Mouse (Mus musculus): ENCODE measurements at regions not wholly inside any gene's neighbourhood (a gene's known extent, or its start where the extent isn't known, plus 50 kb on each side); places are given as distances from the start of the nearest gene placed in this dataset.

DNA sequence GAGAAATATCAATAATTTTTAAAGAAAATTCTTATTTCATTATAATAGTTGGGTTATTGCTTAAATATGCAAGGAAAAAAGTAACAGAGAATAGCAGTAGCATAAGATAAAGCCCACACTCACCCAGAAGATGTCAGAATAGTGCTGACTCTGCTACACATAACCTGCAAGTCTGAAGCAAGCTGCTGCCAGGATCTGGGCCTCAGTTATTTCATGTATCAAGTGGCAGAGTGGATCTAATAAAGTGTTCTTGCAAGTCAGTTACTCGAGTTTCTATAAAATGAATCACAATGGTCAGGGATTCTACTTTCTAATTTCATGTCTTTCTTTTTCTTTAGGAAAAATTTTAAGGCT is 466.2 kb downstream of the Klhl13 start:
- no peak overlapping the region for H3K4me3 ChIP-seq
- no peaks in the 10 kb centered on the region for H3K9me3 ChIP-seq (replicated peaks)
- no peak overlapping the region for H3K9ac ChIP-seq
- ATAC-seq: peak; percentile 55; the same call in 1 of the 2 replicates
- H3K4me2 ChIP-seq: no peak overlapping the region
- H3K27me3 ChIP-seq: no peaks in the 10 kb centered on the region
- no peaks in the 10 kb centered on the region for H3K4me1 ChIP-seq
- 28% methylated on average over 1 of the region's 1 CpGs for WGBS
- no peaks in the 10 kb centered on the region for H3K36me3 ChIP-seq (ENCODE audit: poor library complexity, severe bottlenecking)
- H3K27ac ChIP-seq: no peak overlapping the region; the same call in 1 of the 2 replicates

DNA sequence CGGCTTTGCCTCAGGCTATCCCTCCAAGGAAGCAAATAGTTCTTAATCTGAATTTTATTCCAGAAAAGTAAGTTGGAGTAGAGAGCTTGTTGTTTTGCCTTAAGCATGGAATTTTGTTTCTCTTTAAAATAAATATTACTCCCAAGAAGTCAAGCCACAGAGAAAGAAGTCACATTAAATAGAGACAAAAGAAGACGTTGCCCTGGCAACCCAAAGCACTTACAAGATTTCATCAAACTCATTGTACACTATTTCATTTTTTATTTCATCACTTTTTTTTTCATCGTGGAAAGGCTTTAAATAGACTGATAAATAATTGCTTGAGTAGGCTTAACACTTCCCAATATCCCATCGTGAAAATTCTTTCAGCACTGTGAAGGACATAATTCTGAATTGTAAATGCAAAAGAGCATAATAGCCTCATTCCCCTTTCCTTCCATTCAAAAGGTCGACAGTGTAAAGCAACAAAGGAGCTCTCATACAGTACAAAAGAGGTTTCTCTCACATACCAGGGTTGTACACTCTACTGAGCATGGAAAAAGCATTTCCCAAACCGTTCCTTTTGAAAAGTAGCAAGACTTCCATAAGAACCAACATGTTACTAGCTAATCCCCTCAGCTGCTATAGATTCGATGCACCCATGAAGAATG is 466.7 kb downstream of the Klhl13 start:
- ATAC-seq: peak; percentile 93
- Histone ChIP-seq H3K36me3 (ENCODE audit: poor library complexity, severe bottlenecking) (no peaks in the 10 kb centered on the region), H3K4me1 (no peaks in the 10 kb centered on the region), H3K27me3 (no peaks in the 10 kb centered on the region), H3K27ac (no peak overlapping the region; the same call in 1 of the 2 replicates), H3K4me3 (no peak overlapping the region), H3K9ac (no peak overlapping the region), H3K9me3 (replicated peaks) (no peaks in the 10 kb centered on the region), H3K4me2 (no peak overlapping the region)
- WGBS: 22% methylated on average over 7 of the region's 7 CpGs

DNA sequence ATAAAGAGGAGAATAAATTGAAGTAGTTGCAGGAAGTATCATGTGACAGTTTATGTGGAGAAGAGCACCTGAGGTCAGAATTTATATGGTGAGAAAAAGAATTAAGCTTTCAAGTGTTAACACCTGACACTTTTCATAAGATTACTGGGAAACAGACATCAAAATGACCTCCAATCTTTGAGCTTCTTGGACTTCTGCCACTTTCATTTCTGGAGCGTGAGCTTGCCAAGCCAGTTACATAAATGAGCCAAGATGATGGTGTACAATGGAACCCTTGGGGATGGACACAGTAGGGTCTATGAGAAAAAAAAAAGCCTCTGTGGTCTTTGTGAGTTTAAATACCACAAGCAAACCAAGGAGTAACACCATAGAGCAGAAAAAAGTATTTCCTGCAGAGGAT is 495.1 kb downstream of the Klhl13 start:
- 67% methylated on average over 1 of the region's 1 CpGs for WGBS
- Histone ChIP-seq H3K27ac (no peak overlapping the region), H3K4me3 (no peak overlapping the region), H3K4me1 (no peaks in the 10 kb centered on the region), H3K36me3 (ENCODE audit: poor library complexity, severe bottlenecking) (no peaks in the 10 kb centered on the region), H3K4me2 (no peak overlapping the region), H3K9ac (no peak overlapping the region), H3K9me3 (replicated peaks) (no peaks in the 10 kb centered on the region), H3K27me3 (no peaks in the 10 kb centered on the region)
- ATAC-seq: no peak

DNA sequence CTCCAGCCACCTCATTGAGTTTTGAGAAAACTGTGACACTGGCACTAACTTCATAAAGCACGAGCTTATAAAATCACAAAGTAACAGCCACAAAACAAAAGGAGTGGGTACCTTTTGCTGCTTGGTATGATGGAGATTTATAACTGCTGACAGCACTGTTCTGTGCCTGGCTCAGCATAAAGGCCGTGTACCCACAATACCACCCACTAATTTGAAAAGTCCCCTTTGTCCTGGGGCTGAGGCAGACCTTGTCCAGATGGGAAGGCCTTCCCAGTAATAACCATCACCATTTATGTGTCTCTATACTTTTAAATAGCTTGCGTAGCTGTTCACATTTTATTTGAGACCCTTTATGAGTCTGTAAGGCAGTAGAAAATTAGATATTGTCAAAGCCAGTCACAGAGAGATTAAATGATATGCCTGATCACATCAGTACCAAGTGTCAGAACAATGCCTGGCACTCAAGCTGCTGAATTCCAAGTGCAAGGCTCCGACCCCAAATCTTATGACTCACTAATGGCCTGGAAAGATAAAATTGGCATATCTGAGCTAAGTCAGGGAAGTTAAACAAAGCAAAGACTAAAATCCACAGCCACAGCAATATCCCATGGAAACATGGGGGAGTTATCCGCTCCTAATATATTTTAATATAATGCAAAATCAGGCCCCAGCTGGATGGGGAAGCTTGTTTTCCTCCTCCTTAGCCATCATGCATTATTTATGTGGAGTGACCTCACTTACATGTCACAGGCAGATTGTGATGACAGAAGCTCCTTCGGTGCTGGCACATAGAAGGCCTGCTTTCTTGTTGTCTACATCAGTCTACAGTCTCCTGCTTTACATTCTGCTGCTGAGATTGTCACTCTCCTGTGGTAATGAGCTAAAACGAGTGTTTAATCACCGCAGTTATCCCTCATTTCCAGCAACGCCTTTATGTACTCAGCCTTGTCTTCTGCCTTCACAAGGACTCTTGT is 515.1 kb downstream of the Klhl13 start:
- Histone ChIP-seq H3K9me3 (replicated peaks) (no peaks in the 10 kb centered on the region), H3K4me3 (no peak overlapping the region), H3K27ac (peak overlapping the region; percentile 81), H3K4me2 (no peak overlapping the region), H3K36me3 (ENCODE audit: poor library complexity, severe bottlenecking) (no peaks in the 10 kb centered on the region), H3K4me1 (0 out of 2 replicates have a peak, but pooled peaks cover 2% of the 10 kb centered on the region), H3K27me3 (no peaks in the 10 kb centered on the region), H3K9ac (no peak overlapping the region)
- 25% methylated on average over 9 of the region's 9 CpGs for WGBS
- peak; percentile 96 for ATAC-seq

DNA sequence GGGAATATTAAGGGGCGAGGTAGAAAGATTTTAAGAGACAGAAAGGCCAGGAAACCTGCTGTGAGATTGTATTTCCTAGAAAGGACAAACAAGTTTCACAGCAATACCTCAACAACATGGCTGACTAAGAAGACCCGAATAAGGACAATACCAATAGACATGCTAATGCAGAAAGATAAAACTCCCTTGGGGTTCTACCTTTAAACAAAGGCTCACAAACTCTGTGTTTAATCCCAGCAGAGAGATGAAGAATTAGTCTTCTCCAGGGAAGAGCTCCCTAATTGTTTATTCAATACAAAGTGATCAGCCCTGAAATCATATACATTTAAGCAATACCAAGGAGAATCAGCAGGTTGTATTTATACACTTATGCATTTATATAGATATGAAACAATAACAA is 516.1 kb downstream of the Klhl13 start:
- H3K9me3 ChIP-seq (replicated peaks): no peaks in the 10 kb centered on the region
- H3K27me3 ChIP-seq: no peaks in the 10 kb centered on the region
- 32% methylated on average over 2 of the region's 2 CpGs for WGBS
- no peaks in the 10 kb centered on the region for H3K36me3 ChIP-seq (ENCODE audit: poor library complexity, severe bottlenecking)
- H3K27ac ChIP-seq: 0 out of 2 replicates have a peak overlapping the region, but pooled peaks have one; percentile 8
- no peak overlapping the region for H3K4me3 ChIP-seq
- H3K9ac ChIP-seq: no peak overlapping the region
- no peak for ATAC-seq
- H3K4me1 ChIP-seq: 0 out of 2 replicates have a peak, but pooled peaks cover 2% of the 10 kb centered on the region
- no peak overlapping the region for H3K4me2 ChIP-seq

DNA sequence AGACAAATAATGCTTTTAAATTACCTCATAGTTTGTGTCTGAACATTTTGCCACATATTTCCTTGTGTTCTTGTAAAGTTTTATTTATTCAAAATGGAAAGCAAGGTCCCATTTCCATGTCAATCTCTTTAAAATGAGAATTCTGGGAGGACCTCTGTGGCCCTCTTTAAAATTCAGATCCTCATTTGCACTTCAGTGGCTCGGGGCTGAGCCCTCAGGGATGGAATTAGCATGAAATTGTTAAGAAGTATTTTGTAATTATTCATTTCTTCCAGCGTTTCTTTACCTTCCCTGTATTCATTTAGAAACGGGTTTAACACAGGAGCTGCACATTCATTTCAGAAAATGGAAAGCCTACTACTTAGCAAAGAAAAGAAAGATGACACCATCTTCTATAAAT is 531.7 kb downstream of the Klhl13 start:
- ATAC-seq: 0 out of 2 replicates have a peak, but pooled peaks have one; percentile 33
- WGBS: 18% methylated on average over 3 of the region's 3 CpGs

DNA sequence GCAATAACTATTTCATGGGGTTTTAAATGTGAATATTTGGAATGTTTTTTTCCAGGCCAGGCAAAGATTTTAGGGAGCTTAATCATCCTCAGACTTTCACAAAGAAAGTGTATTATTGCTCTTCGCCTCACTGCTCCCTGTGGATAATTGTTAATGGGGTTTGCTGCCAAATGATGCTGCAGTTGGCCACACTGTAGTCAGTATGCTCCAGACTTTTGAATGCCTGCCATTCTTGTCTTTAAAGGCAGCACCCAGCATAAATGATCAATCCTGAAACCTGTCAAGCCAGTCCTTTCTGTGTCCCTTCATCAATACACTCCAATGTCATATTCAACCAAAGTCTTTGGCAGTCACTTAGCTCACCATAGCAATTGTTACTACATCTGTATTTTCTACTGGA is 559.7 kb downstream of the Klhl13 start:
- Histone ChIP-seq H3K4me3 (no peak overlapping the region), H3K4me2 (no peak overlapping the region), H3K27me3 (no peaks in the 10 kb centered on the region), H3K27ac (no peak overlapping the region), H3K36me3 (ENCODE audit: poor library complexity, severe bottlenecking) (no peaks in the 10 kb centered on the region), H3K9ac (no peak overlapping the region), H3K4me1 (no peaks in the 10 kb centered on the region), H3K9me3 (replicated peaks) (no peaks in the 10 kb centered on the region)
- 48% methylated on average over 1 of the region's 1 CpGs for WGBS
- no peak for ATAC-seq

More for the DNA sequence above, 531.7 kb downstream of the Klhl13 start:
- H3K4me3 ChIP-seq: no peak overlapping the region
- H3K9me3 ChIP-seq (replicated peaks): no peaks in the 10 kb centered on the region
- no peak overlapping the region for H3K4me2 ChIP-seq
- H3K27me3 ChIP-seq: no peaks in the 10 kb centered on the region
- H3K27ac ChIP-seq: no peak overlapping the region
- H3K9ac ChIP-seq: no peak overlapping the region
- no peaks in the 10 kb centered on the region for H3K4me1 ChIP-seq
- H3K36me3 ChIP-seq (ENCODE audit: poor library complexity, severe bottlenecking): no peaks in the 10 kb centered on the region

DNA sequence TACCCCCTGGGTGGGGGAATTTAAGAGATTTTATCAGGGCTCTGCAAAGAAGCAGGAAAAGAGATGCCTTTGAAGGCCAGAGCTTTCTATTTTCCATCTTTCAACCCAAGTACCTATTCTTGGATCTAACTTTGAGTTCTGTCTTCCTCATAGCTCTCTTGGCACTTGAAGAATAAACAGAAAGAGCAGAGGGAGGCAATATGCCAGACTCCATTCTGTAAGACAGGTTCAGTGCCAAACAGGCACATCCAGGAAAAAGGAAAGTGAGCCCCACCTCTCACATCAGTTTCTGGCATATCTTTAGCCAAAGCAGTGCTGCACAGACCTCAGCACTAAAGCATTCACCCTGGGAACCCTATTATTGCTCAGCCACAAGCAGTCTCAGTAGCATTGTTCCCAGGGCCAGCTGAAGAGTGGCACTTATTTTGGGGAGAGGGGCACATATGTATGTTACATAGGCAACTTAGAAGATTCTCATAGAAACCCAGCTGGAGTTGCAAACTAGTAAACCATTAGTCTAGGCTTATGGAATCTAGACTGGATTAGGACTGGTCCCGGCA is 594.8 kb downstream of the Klhl13 start:
- Histone ChIP-seq H3K36me3 (ENCODE audit: poor library complexity, severe bottlenecking) (no peaks in the 10 kb centered on the region), H3K4me1 (no peaks in the 10 kb centered on the region), H3K9ac (no peak overlapping the region), H3K27ac (no peak overlapping the region), H3K4me3 (no peak overlapping the region), H3K9me3 (replicated peaks) (no peaks in the 10 kb centered on the region), H3K27me3 (no peaks in the 10 kb centered on the region), H3K4me2 (no peak overlapping the region)
- peak; percentile 65 for ATAC-seq
- 85% methylated on average over 1 of the region's 1 CpGs for WGBS

DNA sequence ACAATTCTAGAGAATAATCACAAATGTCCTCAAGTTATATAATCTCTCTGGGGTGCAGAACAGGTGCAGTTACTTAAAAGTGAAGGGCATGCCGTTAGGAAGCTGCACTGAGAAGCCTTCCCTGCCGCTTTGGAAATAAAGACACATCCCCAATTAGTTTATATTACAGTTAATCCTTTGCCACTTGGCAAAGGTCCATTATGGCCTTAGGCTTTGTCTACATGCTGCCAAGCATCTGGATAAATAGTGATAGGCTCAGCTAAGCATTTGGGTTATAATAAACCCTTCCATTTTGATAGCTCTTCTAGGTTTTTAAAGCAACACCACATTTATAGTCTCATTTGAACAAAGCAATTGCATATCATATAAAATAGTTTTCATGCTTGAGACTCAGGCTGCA is 625.6 kb downstream of the Klhl13 start:
- 43% methylated on average over 2 of the region's 2 CpGs for WGBS
- no peak overlapping the region for H3K4me2 ChIP-seq

DNA sequence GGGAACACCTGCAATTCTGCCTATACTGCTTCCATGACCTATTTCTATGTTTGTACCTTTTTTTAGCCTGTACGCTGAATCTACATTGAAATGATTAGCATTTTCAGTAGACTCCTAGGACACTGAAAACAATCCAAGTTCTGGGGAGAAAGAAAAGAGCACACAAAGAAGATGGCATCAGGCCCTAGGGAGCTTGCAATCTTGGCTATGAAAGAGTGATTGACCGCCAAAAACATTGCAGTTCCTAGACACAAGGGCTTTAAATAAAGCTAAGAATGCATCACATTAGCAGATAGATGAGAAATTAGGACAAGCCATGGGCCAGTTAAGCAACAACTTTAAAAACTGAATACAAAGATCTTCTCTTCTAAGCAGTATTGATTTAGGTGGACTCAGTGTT is 666.7 kb downstream of the Klhl13 start:
- no peaks in the 10 kb centered on the region for H3K9me3 ChIP-seq (replicated peaks)
- WGBS: 79% methylated on average over 2 of the region's 2 CpGs
- no peak overlapping the region for H3K4me3 ChIP-seq
- H3K27ac ChIP-seq: no peak overlapping the region
- no peaks in the 10 kb centered on the region for H3K4me1 ChIP-seq
- H3K27me3 ChIP-seq: no peaks in the 10 kb centered on the region
- no peaks in the 10 kb centered on the region for H3K36me3 ChIP-seq (ENCODE audit: poor library complexity, severe bottlenecking)
- no peak overlapping the region for H3K4me2 ChIP-seq
- no peak for ATAC-seq
- no peak overlapping the region for H3K9ac ChIP-seq

More for the DNA sequence above, 625.6 kb downstream of the Klhl13 start:
- Histone ChIP-seq H3K4me1 (no peaks in the 10 kb centered on the region), H3K27me3 (no peaks in the 10 kb centered on the region), H3K27ac (no peak overlapping the region), H3K9me3 (replicated peaks) (no peaks in the 10 kb centered on the region), H3K9ac (no peak overlapping the region), H3K4me3 (no peak overlapping the region), H3K36me3 (ENCODE audit: poor library complexity, severe bottlenecking) (no peaks in the 10 kb centered on the region)
- ATAC-seq: no peak

DNA sequence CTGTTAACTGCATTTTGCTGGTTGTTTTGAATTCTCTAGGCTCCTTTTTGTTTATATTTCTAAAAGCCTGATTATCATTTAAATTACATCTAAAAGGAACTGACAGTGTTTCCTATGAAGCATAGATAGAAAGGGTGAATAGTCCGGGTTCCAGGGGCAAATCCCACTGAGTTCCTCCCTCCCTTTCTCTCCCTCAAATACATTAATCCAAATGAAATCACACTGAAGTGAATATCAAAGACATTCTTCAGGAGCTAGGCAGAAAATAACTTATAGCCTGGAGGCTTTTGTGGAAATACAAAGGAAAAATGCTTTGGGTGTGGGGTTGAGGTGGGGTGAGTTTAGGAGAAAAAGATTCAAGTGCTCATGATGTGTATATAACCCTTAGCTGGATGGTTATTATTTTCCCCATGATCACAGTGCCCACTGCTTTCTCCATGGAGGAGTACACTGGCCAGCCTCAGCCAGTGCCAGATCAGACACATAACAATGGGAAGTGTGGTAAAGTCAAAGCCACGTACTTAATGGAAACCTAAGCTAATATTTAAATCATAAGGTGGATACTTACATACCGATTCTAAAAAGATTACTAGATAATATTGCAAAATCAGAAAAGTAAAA is 707.0 kb downstream of the Klhl13 start:
- H3K4me2 ChIP-seq: no peak overlapping the region
- H3K9me3 ChIP-seq (replicated peaks): no peaks in the 10 kb centered on the region
- H3K9ac ChIP-seq: no peak overlapping the region
- no peaks in the 10 kb centered on the region for H3K27me3 ChIP-seq
- H3K36me3 ChIP-seq (ENCODE audit: poor library complexity, severe bottlenecking): no peaks in the 10 kb centered on the region
- ATAC-seq: no peak
- WGBS: 49% methylated on average over 3 of the region's 3 CpGs
- no peak overlapping the region for H3K27ac ChIP-seq
- no peak overlapping the region for H3K4me3 ChIP-seq
- no peaks in the 10 kb centered on the region for H3K4me1 ChIP-seq

All from forebrain, embryonic 13.5 days (tissue).